Mouse (Mus musculus) CH12F3 (cell line): ENCODE data around the gene Alpk1.

Experiments used
- in situ Hi-C: fragments of 300-500 bp; cut with MboI; formaldehyde crosslinking; loops from 2 replicates; pipeline ENCODE4 v1.14.3; 2020; ENCODE audit warnings: low sequenced_read_pairs

Alpk1 gene

GRCm38 (mm10) chr3:127745911-127746640 lies 34.3 kb downstream of the Alpk1 start:
- in situ Hi-C loops = no loop called here

- in situ Hi-C loops = no loop called here
Observed at GRCm38 (mm10) chr3:127745504-127745903, 34.8 kb downstream of the Alpk1 start.

- in situ Hi-C loops = no loop called here
Observed at GRCm38 (mm10) chr3:127743614-127744365, 36.5 kb downstream of the Alpk1 start.

- in situ Hi-C loops = no loop called here
Observed at GRCm38 (mm10) chr3:127741473-127741872, 38.9 kb downstream of the Alpk1 start.

- in situ Hi-C loops = no loop called here
Observed at GRCm38 (mm10) chr3:127737876-127738275, 42.5 kb downstream of the Alpk1 start.

GRCm38 (mm10) chr3:127735395-127735794 lies 44.9 kb downstream of the Alpk1 start:
- in situ Hi-C loops = no loop called here

- in situ Hi-C loops = no loop called here
Observed at GRCm38 (mm10) chr3:127729513-127730137, 50.7 kb downstream of the Alpk1 start.

GRCm38 (mm10) chr3:127728851-127729512 lies 51.3 kb downstream of the Alpk1 start:
- in situ Hi-C loops = no loop called here

GRCm38 (mm10) chr3:127728046-127728445 lies 52.3 kb downstream of the Alpk1 start:
- in situ Hi-C loops = no loop called here

- in situ Hi-C loops = no loop called here
Observed at GRCm38 (mm10) chr3:127720948-127721347, 59.4 kb downstream of the Alpk1 start.

- in situ Hi-C loops = no loop called here
Observed at GRCm38 (mm10) chr3:127720050-127720449, 60.3 kb downstream of the Alpk1 start.

GRCm38 (mm10) chr3:127719601-127720000 lies 60.7 kb downstream of the Alpk1 start:
- in situ Hi-C loops = no loop called here

- in situ Hi-C loops = no loop called here
Observed at GRCm38 (mm10) chr3:127716759-127717158, 63.6 kb downstream of the Alpk1 start.

- in situ Hi-C loops = no loop called here
Observed at GRCm38 (mm10) chr3:127713112-127713511, 67.2 kb downstream of the Alpk1 start.

GRCm38 (mm10) chr3:127711536-127711935 lies 68.8 kb downstream of the Alpk1 start:
- in situ Hi-C loops = no loop called here

- in situ Hi-C loops = no loop called here
Observed at GRCm38 (mm10) chr3:127707089-127707485, 73.2 kb downstream of the Alpk1 start.

GRCm38 (mm10) chr3:127706445-127707088 lies 73.8 kb downstream of the Alpk1 start:
- in situ Hi-C loops = no loop called here

- in situ Hi-C loops = no loop called here
Observed at GRCm38 (mm10) chr3:127705515-127706444, 74.5 kb downstream of the Alpk1 start.

- in situ Hi-C loops = no loop called here
Observed at GRCm38 (mm10) chr3:127705139-127705514, 75.2 kb downstream of the Alpk1 start.
